Mouse (Mus musculus) kidney, adult 10 weeks (tissue): ENCODE measurements around the gene Meiob. TPM values are rescaled to one million over a fixed set of nuclear protein-coding genes. Genes with fewer than 3 reads are reported as not detected.

Experiments
- polyA plus RNA-seq: library from polyadenylated mRNA; stranded (reverse); fragments of 350-450 nt; fragmentation: Illumina TruSeq; extraction: RNeasy Lipid Tissue Mini Kit (QIAGEN cat#74804); gene quantifications from one replicate; pipeline ENCODE4 v1.2.3, GENCODE M21; 2014; ENCODE audit warnings: low read depth, low replicate concordance

The Meiob gene
- 0.44 TPM for polyA plus RNA-seq

GRCm38 (mm10) chr17:24803952-24804951, at the start of gene Meiob:
Meiob (plus strand) TSS chr17:24804289.

GRCm38 (mm10) chr17:24839842-24840241, 35.8 kb downstream of the Meiob start, which contains the start of gene Hagh:
Hagh (plus strand) TSS chr17:24840143.

GRCm38 (mm10) chr17:24850065-24850772, 46.1 kb downstream of the Meiob start, which contains the start of gene Fahd1:
Fahd1 (minus strand) TSS chr17:24850364.

GRCm38 (mm10) chr17:24865776-24866175, 61.7 kb downstream of the Meiob start, which contains the start of gene Igfals:
Igfals (plus strand) TSS chr17:24865997.

GRCm38 (mm10) chr17:24886134-24886931, 82.2 kb downstream of the Meiob start, which contains the start of the genes Nubp2 and Spsb3:
Nubp2 (minus strand) TSS chr17:24886349.
Spsb3 (plus strand) TSS chr17:24886643.

Other genes starting within 250 kb of the Meiob start
- 11.8 TPM for gene Tsc2, start 171.7 kb upstream of the Meiob start, polyA plus RNA-seq
- 0.28 TPM for gene Nthl1, start 171.6 kb upstream of the Meiob start, polyA plus RNA-seq
- gene Slc9a3r2, start 154.0 kb upstream of the Meiob start, polyA plus RNA-seq, result 11.1 TPM
- gene Npw, start 145.8 kb upstream of the Meiob start, polyA plus RNA-seq, result not detected
- 1.0 TPM for gene Zfp598, start 134.6 kb upstream of the Meiob start, polyA plus RNA-seq
- 0.32 TPM for gene Syngr3, start 114.3 kb upstream of the Meiob start, polyA plus RNA-seq
- gene Gfer, start 108.1 kb upstream of the Meiob start, polyA plus RNA-seq, result 9.9 TPM
- 1.4 TPM for gene Noxo1, start 108.1 kb upstream of the Meiob start, polyA plus RNA-seq
- gene Tbl3, start 96.6 kb upstream of the Meiob start, polyA plus RNA-seq, result not detected
- not detected for gene Rnf151, start 86.2 kb upstream of the Meiob start, polyA plus RNA-seq
- 425 TPM for gene Rps2, start 86.2 kb upstream of the Meiob start, polyA plus RNA-seq
- gene Ndufb10, start 79.8 kb upstream of the Meiob start, polyA plus RNA-seq, result 205 TPM
- not detected for gene Rpl3l, start 76.5 kb upstream of the Meiob start, polyA plus RNA-seq
- 5.7 TPM for gene Msrb1, start 67.6 kb upstream of the Meiob start, polyA plus RNA-seq
- gene Hs3st6, start 51.3 kb upstream of the Meiob start, polyA plus RNA-seq, result not detected
- 52.5 TPM for gene Hagh, start 35.9 kb downstream of the Meiob start, polyA plus RNA-seq
- 332 TPM for gene Fahd1, start 46.1 kb downstream of the Meiob start, polyA plus RNA-seq
- 0.77 TPM for gene Igfals, start 61.7 kb downstream of the Meiob start, polyA plus RNA-seq
- gene Nubp2, start 82.1 kb downstream of the Meiob start, polyA plus RNA-seq, result 4.9 TPM
- gene Spsb3, start 82.4 kb downstream of the Meiob start, polyA plus RNA-seq, result 0.61 TPM
- gene Eme2, start 90.8 kb downstream of the Meiob start, polyA plus RNA-seq, result 1.6 TPM
- gene Mrps34, start 90.8 kb downstream of the Meiob start, polyA plus RNA-seq, result 1.1 TPM
- 3.3 TPM for gene Nme3, start 92.2 kb downstream of the Meiob start, polyA plus RNA-seq
- gene Mapk8ip3, start 132.7 kb downstream of the Meiob start, polyA plus RNA-seq, result 3.3 TPM
- gene Jpt2, start 156.4 kb downstream of the Meiob start, polyA plus RNA-seq, result 80.0 TPM
- 4.7 TPM for gene Cramp1l, start 211.5 kb downstream of the Meiob start, polyA plus RNA-seq
- gene Ift140, start 211.8 kb downstream of the Meiob start, polyA plus RNA-seq, result 7.6 TPM